ENCODE assay signal across 9 mouse cellular contexts in the genomic region with DNA sequence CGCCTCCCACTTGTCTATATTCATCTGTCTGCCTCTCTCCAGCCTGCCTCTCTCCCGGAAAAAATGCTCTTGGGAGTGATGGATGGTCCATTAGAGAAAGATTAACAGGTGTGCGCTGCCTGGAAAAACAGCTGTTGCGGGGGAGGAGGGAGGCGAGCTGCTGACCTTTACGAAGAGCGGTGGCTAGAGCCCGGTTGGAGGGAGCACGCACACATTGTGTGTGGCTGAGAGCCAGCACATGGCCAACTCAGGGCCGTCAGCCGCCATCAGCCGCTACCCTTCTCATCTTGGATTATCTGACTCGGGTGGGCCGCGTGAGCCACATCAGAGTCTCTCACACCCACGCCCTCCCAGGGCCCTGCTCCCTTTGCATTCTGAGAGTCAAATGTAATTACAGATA.
DNase-seq lines count a peak whose midpoint lies in the region; ATAC-seq lines count a peak whose summit lies in the region.
"Had no signal": no experiment of that assay in that cellular context is flagged by ENCODE, and none has a peak within 500 bp of the region (broad histone marks: within the 10 kb centered on the region; RNA-seq: fewer than 3 reads in every experiment).

No protein-coding gene starts in this region.

- no peak for ATAC-seq in midbrain, embryonic 14.5 days (ENCODE audit: low FRiP score, low TSS enrichment)

- peak; percentile 52 to 59 for DNase-seq in cerebellum, postnatal 10 days
- DNase-seq in cerebellum, adult 18-20 months, result no peak
- DNase-seq in thymus, postnatal 25 days, result peak; percentile 2
- DNase-seq in thymus, postnatal 0 days (ENCODE audit: low spot score), result no peak
- peak; percentile 58 for DNase-seq in midbrain, embryonic 14.5 days
- DNase-seq in T-cell, adult 2 months (ENCODE audit: low spot score), result no peak
- no peak for DNase-seq in heart, adult 11 months
- DNase-seq in cerebellum, postnatal 4 days (ENCODE audit: low spot score in 2 of 2), result no peak
- DNase-seq: thymus, adult 2 months had no signal

- WGBS in midbrain, embryonic 14.5 days, result 33% methylated on average over 16 of the region's 16 CpGs

- no peak overlapping the region for H3K4me2 ChIP-seq in midbrain, embryonic 14.5 days (ENCODE audit: low read length)

- no peaks in the 10 kb centered on the region for H3K9me3 ChIP-seq in midbrain, embryonic 14.5 days (ENCODE audit: control insufficient read depth, low read length)

- no peak overlapping the region for H3K4me3 ChIP-seq in midbrain, embryonic 14.5 days (replicated peaks; ENCODE audit: low read depth, low read length)

- 0 out of 2 replicates have a peak, but pooled peaks cover 9% of the 10 kb centered on the region for H3K4me1 ChIP-seq in midbrain, embryonic 14.5 days (ENCODE audit: control insufficient read depth, insufficient read depth, low read length)

- no peaks in the 10 kb centered on the region for H3K27me3 ChIP-seq in midbrain, embryonic 14.5 days (ENCODE audit: control insufficient read depth, insufficient read depth, low read length)

- H3K27ac ChIP-seq in midbrain, embryonic 14.5 days (replicated peaks; ENCODE audit: low read depth, low read length), result no peak overlapping the region

- H3K36me3 ChIP-seq in midbrain, embryonic 14.5 days (ENCODE audit: control insufficient read depth, insufficient read depth, low read length), result no peaks in the 10 kb centered on the region

- no peak overlapping the region for H3K9ac ChIP-seq in midbrain, embryonic 14.5 days (replicated peaks; ENCODE audit: low read length)

Comparison
In these comparisons a context has a peak if more than half of its experiments do, and no peak if none do; other contexts are left out.
1. DNase-seq: peak in cerebellum, postnatal 10 days (2 of 2), thymus, postnatal 25 days (single experiment) and midbrain, embryonic 14.5 days (single experiment); none in cerebellum, adult 18-20 months (0 of 2), thymus, postnatal 0 days (single experiment), T-cell, adult 2 months (single experiment), heart, adult 11 months (single experiment) and cerebellum, postnatal 4 days (0 of 2).